Mouse (Mus musculus): ENCODE results near the gene Cryzl2.

GRCm38 (mm10) chr1:157443723-157444561, 14.4 kb upstream of the Cryzl2 start:
- no peak for TF ChIP-seq EP300 (IDR thresholded peaks at IDR 0.05; ENCODE audit: low read depth)
- TF ChIP-seq CTCF (IDR thresholded peaks at IDR 0.05; ENCODE audit: low read depth) = no peak

Measured in liver, postnatal 0 days (tissue).